Mouse (Mus musculus): Measurements from ENCODE around the gene Hoxc10.

Hoxc10 gene

GRCm38 (mm10) chr15:102990461-102991397 is 24.1 kb downstream of the Hoxc10 start, which contains the start of gene Hoxc8:
Hoxc8 (plus strand) TSS chr15:102990607.
- DNase-seq (ENCODE audit: low spot score), result no peak

- DNase-seq (ENCODE audit: low spot score), result no peak
These were observed 25.2 kb downstream of the Hoxc10 start for GRCm38 (mm10) chr15:102991782-102992181.

GRCm38 (mm10) chr15:102992206-102992605 is 25.6 kb downstream of the Hoxc10 start:
- DNase-seq (ENCODE audit: low spot score), result no peak

- DNase-seq (ENCODE audit: low spot score), result no peak
These were observed 26.3 kb downstream of the Hoxc10 start for GRCm38 (mm10) chr15:102992863-102993262.

- no peak for DNase-seq (ENCODE audit: low spot score)
These were observed 30.0 kb downstream of the Hoxc10 start for GRCm38 (mm10) chr15:102996548-102996947.

GRCm38 (mm10) chr15:102997431-102997830 is 30.8 kb downstream of the Hoxc10 start:
- no peak for DNase-seq (ENCODE audit: low spot score)

- DNase-seq (ENCODE audit: low spot score), result no peak
These were observed 31.4 kb downstream of the Hoxc10 start, which contains the start of gene Hoxc6 for GRCm38 (mm10) chr15:102997939-102998355. Hoxc6 (plus strand) TSS chr15:102998257.

- DNase-seq (ENCODE audit: low spot score), result no peak
These were observed 32.1 kb downstream of the Hoxc10 start for GRCm38 (mm10) chr15:102998608-102999182.

GRCm38 (mm10) chr15:102999183-102999831 is 32.7 kb downstream of the Hoxc10 start:
- no peak for DNase-seq (ENCODE audit: low spot score)

GRCm38 (mm10) chr15:102999955-103000354 is 33.4 kb downstream of the Hoxc10 start:
- no peak for DNase-seq (ENCODE audit: low spot score)

- no peak for DNase-seq (ENCODE audit: low spot score)
These were observed 33.9 kb downstream of the Hoxc10 start for GRCm38 (mm10) chr15:103000501-103000901.

GRCm38 (mm10) chr15:103001370-103001769 is 34.8 kb downstream of the Hoxc10 start:
- DNase-seq (ENCODE audit: low spot score), result no peak

GRCm38 (mm10) chr15:103002156-103002555 is 35.6 kb downstream of the Hoxc10 start:
- no peak for DNase-seq (ENCODE audit: low spot score)

- DNase-seq (ENCODE audit: low spot score), result no peak
These were observed 36.3 kb downstream of the Hoxc10 start for GRCm38 (mm10) chr15:103002821-103003448.

GRCm38 (mm10) chr15:103005308-103005707 is 38.7 kb downstream of the Hoxc10 start:
- DNase-seq (ENCODE audit: low spot score), result no peak

- no peak for DNase-seq (ENCODE audit: low spot score)
These were observed 39.2 kb downstream of the Hoxc10 start for GRCm38 (mm10) chr15:103005797-103006196.

GRCm38 (mm10) chr15:103006326-103006725 is 39.7 kb downstream of the Hoxc10 start:
- DNase-seq (ENCODE audit: low spot score), result no peak

GRCm38 (mm10) chr15:103009265-103010111 is 42.9 kb downstream of the Hoxc10 start:
- DNase-seq (ENCODE audit: low spot score), result no peak

- DNase-seq (ENCODE audit: low spot score), result no peak
These were observed 43.7 kb downstream of the Hoxc10 start for GRCm38 (mm10) chr15:103010112-103010846.

- DNase-seq (ENCODE audit: low spot score), result no peak
These were observed 44.4 kb downstream of the Hoxc10 start for GRCm38 (mm10) chr15:103010847-103011555.
